Mouse (Mus musculus): ENCODE results near the gene Zfp759.

GRCm38 (mm10) chr13:67108821-67109206 is 12.6 kb upstream of the Zfp759 start:
- TF ChIP-seq CTCF (IDR thresholded peaks at IDR 0.05; ENCODE audit: borderline replicate concordance, extremely low read depth, insufficient read depth, insufficient read length) (peak; percentile 57; the same call in 1 of the 2 replicates), POLR2A (IDR thresholded peaks at IDR 0.05; ENCODE audit: borderline replicate concordance, extremely low read depth, insufficient read depth, insufficient read length, poor library complexity, severe bottlenecking) (no peak)
